Comparison of ENCODE assay signal across 10 mouse cellular contexts in genomic region chr13:9446448-9447115, GRCm38 (mm10).
DNase-seq lines count a peak whose midpoint lies in the region; ATAC-seq and TF ChIP-seq lines count a peak whose summit lies in the region.
"Had no signal": no experiment of that assay in that cellular context is flagged by ENCODE, and none has a peak within 500 bp of the region (broad histone marks: within the 10 kb centered on the region; RNA-seq: fewer than 3 reads in every experiment).

No protein-coding gene starts in this region.

- intact Hi-C loops in heart, postnatal 10 days (cut with DNase I) = no loop called here

- no peak for TF ChIP-seq CTCF in liver, adult 2 months (IDR thresholded peaks at IDR 0.05; ENCODE audit: low read depth, low read length)

- H3K36me3 ChIP-seq in liver, adult 2 months (ENCODE audit: control insufficient read depth, insufficient read depth, low read length) = no peaks in the 10 kb centered on the region
- H3K36me3 ChIP-seq in stomach, embryonic 16.5 days (ENCODE audit: control insufficient read depth, insufficient read depth, low read length) = no peaks in the 10 kb centered on the region
- H3K36me3 ChIP-seq: lung, embryonic 15.5 days had no signal

- no peak overlapping the region for H3K4me2 ChIP-seq in stomach, embryonic 16.5 days (ENCODE audit: low read depth, low read length)
- H3K4me2 ChIP-seq: lung, embryonic 15.5 days had no signal

- no peak overlapping the region for H3K27ac ChIP-seq in liver, adult 2 months (replicated peaks; ENCODE audit: insufficient read depth, low read depth, low read length)
- peak overlapping the region; percentile 41 for H3K27ac ChIP-seq in stomach, embryonic 16.5 days (ENCODE audit: low read length)
- H3K27ac ChIP-seq: lung, embryonic 15.5 days had no signal

- DNase-seq in liver, adult 2 months (ENCODE audit: extremely low read depth, low read depth, low spot score) = peak; percentile 79
- DNase-seq in liver = no peak
- peak; percentile 26 for DNase-seq in gastrocnemius, postnatal 25 days
- DNase-seq in heart, postnatal 10 days = peak; percentile 84 to 88
- DNase-seq in lung, adult 18-20 months = no peak
- DNase-seq in lung, postnatal 10 days = no peak
- DNase-seq in adrenal gland, adult 8-10 months = no peak
- DNase-seq: kidney, adult 18-20 months had no signal

- no peak overlapping the region for H3K9ac ChIP-seq in liver, adult 2 months (ENCODE audit: low read depth, low read length)
- H3K9ac ChIP-seq in stomach, embryonic 16.5 days (ENCODE audit: low read length) = no peak overlapping the region
- H3K9ac ChIP-seq: lung, embryonic 15.5 days had no signal

- no peak overlapping the region for H3K4me3 ChIP-seq in liver, adult 2 months (ENCODE audit: insufficient read depth, low read depth, low read length)
- no peak overlapping the region for H3K4me3 ChIP-seq in stomach, embryonic 16.5 days (replicated peaks; ENCODE audit: low read length)
- H3K4me3 ChIP-seq: lung, embryonic 15.5 days had no signal

- TF ChIP-seq POLR2A in liver, adult 2 months (IDR thresholded peaks at IDR 0.05; ENCODE audit: extremely low read depth, insufficient read depth, low read length) = no peak

- 71% methylated on average over 4 of the region's 4 CpGs for WGBS in liver, adult 2 months
- WGBS in stomach, embryonic 16.5 days = 82% methylated on average over 4 of the region's 4 CpGs

- peak; percentile 44; the same call in 1 of the 2 replicates for ATAC-seq in stomach, embryonic 16.5 days (ENCODE audit: insufficient read depth, low FRiP score)

- peaks cover 2% of the 10 kb centered on the region; the same call in 1 of the 2 replicates for H3K79me2 ChIP-seq in liver, adult 2 months (ENCODE audit: control insufficient read depth, insufficient read depth, low read length)

- no peaks in the 10 kb centered on the region for H3K9me3 ChIP-seq in stomach, embryonic 16.5 days (replicated peaks; ENCODE audit: control insufficient read depth, low read length)
- H3K9me3 ChIP-seq: lung, embryonic 15.5 days had no signal

- no peaks in the 10 kb centered on the region for H3K27me3 ChIP-seq in liver, adult 2 months (ENCODE audit: control insufficient read depth, insufficient read depth, low read length)
- H3K27me3 ChIP-seq in stomach, embryonic 16.5 days (ENCODE audit: control insufficient read depth, insufficient read depth, low read length) = no peaks in the 10 kb centered on the region
- H3K27me3 ChIP-seq: lung, embryonic 15.5 days had no signal

- peaks cover 7% of the 10 kb centered on the region for H3K4me1 ChIP-seq in liver, adult 2 months (ENCODE audit: control insufficient read depth, insufficient read depth, low read length)
- no peaks in the 10 kb centered on the region; the same call in 1 of the 2 replicates for H3K4me1 ChIP-seq in stomach, embryonic 16.5 days (ENCODE audit: control insufficient read depth, insufficient read depth, low read length)
- H3K4me1 ChIP-seq: lung, embryonic 15.5 days had no signal

Comparison
In these comparisons a context has a peak if more than half of its experiments do, and no peak if none do; other contexts are left out.
1. DNase-seq: peak in liver, adult 2 months (single experiment), gastrocnemius, postnatal 25 days (single experiment) and heart, postnatal 10 days (2 of 2); none in liver (single experiment), lung, adult 18-20 months (0 of 2), lung, postnatal 10 days (single experiment) and adrenal gland, adult 8-10 months (single experiment).